Mouse (Mus musculus) kidney, postnatal 0 days (tissue): ENCODE data around the gene Nprl3. TPM values are rescaled to one million over a fixed set of nuclear protein-coding genes. Genes with fewer than 3 reads are reported as not detected.

Source experiments
- ATAC-seq: fragments of 200-750 bp; cut with Nextera tagmentation; replicated peaks from 2 replicates; pipeline ENCODE4 v1.8.0; 2017; ENCODE audit warnings: low read depth, moderate number of reproducible peaks, moderate TSS enrichment, moderate library complexity; ENCODE audit not compliant: low FRiP score
- DNase-seq: peaks from one replicate; pipeline ENCODE4 v3.0.0-alpha.2; 2016; ENCODE audit warnings: low spot score
- H3K27ac ChIP-seq: fragments of 300-500 bp; sonication (generic); 2 replicates; pipeline ENCODE4 v1.5.1; 2014; ENCODE audit warnings: mild to moderate bottlenecking
- H3K27me3 ChIP-seq: fragments of 300-500 bp; sonication (generic); 2 replicates; pipeline ENCODE4 v1.6.1; 2014; ENCODE audit warnings: low read length, mixed read lengths; ENCODE audit not compliant: insufficient read depth
- H3K36me3 ChIP-seq: fragments of 300-500 bp; sonication (generic); 2 replicates; pipeline ENCODE4 v1.6.1; 2014; ENCODE audit warnings: low read length, mixed read lengths; ENCODE audit not compliant: insufficient read depth
- H3K4me1 ChIP-seq: fragments of 300-500 bp; sonication (generic); replicated peaks from 2 replicates; pipeline ENCODE4 v1.6.1; 2014; ENCODE audit warnings: antibody characterized with exemption, low read length, mixed read lengths; ENCODE audit not compliant: insufficient read depth
- H3K4me2 ChIP-seq: fragments of 300-500 bp; sonication (generic); 2 replicates; pipeline ENCODE4 v1.6.1; 2014; ENCODE audit warnings: mild to moderate bottlenecking, low read length, moderate library complexity, mixed read lengths
- H3K4me3 ChIP-seq: fragments of 300-500 bp; sonication (generic); replicated peaks from 2 replicates; pipeline ENCODE4 v1.5.1; 2014; ENCODE audit warnings: low read depth, low read length
- H3K9ac ChIP-seq: fragments of 300-500 bp; sonication (generic); 2 replicates; pipeline ENCODE4 v1.6.1; 2014; ENCODE audit warnings: low read depth, low read length
- H3K9me3 ChIP-seq: fragments of 300-500 bp; sonication (generic); replicated peaks from 2 replicates; pipeline ENCODE4 v1.6.1; 2016; ENCODE audit warnings: low read length, inconsistent platforms, mixed read lengths
- CTCF ChIP-seq: IDR thresholded peaks from 2 replicates; pipeline ENCODE4 v1.5.1; 2016; ENCODE audit warnings: antibody characterized with exemption, low read depth, mild to moderate bottlenecking, moderate library complexity
- WGBS: fragments of 180-500 bp; shearing (Covaris S2); extraction: QIAGEN DNeasy Blood & Tissue Kit; methylation state at CpG from one replicate; pipeline ENCODE4 v1.1.7; 2014; 5-methylcytosine and 5-hydroxymethylcytosine counted together
- polyA plus RNA-seq: library from polyadenylated mRNA; unstranded; fragments of >200 nt; fragmentation: Nextera tagmentation; extraction: Ambion mirVana; gene quantifications from 2 replicates; pipeline ENCODE4 v1.2.1, GENCODE M21; 2015

Nprl3 gene
- polyA plus RNA-seq, 1 experiment from 2014 or later, result 36.9 TPM

- no peak for DNase-seq
- Histone ChIP-seq H3K9me3 (no peaks in the 10 kb centered on the region), H3K9ac (no peak overlapping the region), H3K4me1 (0 out of 2 replicates have a peak, but pooled peaks cover 3% of the 10 kb centered on the region), H3K27ac (no peak overlapping the region), H3K4me2 (no peak overlapping the region), H3K36me3 (peaks cover 42% of the 10 kb centered on the region), H3K27me3 (no peaks in the 10 kb centered on the region), H3K4me3 (no peak overlapping the region)
- TF ChIP-seq CTCF, result no peak
- WGBS, result 89% methylated on average over 3 of the region's 3 CpGs
- ATAC-seq, result no peak
These were observed 33.6 kb downstream of the Nprl3 start for GRCm38 (mm10) chr11:32233895-32234294.

- Histone ChIP-seq H3K4me3 (no peak overlapping the region), H3K27me3 (no peaks in the 10 kb centered on the region), H3K4me2 (no peak overlapping the region), H3K36me3 (peaks cover 42% of the 10 kb centered on the region), H3K9ac (no peak overlapping the region), H3K4me1 (0 out of 2 replicates have a peak, but pooled peaks cover 3% of the 10 kb centered on the region), H3K9me3 (no peaks in the 10 kb centered on the region), H3K27ac (no peak overlapping the region; the same call in 1 of the 2 replicates)
- DNase-seq (peak; percentile 56), ATAC-seq (0 out of 2 replicates have a peak, but pooled peaks have one; percentile 41)
- WGBS, result 79% methylated on average over 10 of the region's 10 CpGs
- TF ChIP-seq CTCF, result no peak
These were observed 34.7 kb downstream of the Nprl3 start for GRCm38 (mm10) chr11:32232848-32233247.

GRCm38 (mm10) chr11:32231125-32231524 lies 36.4 kb downstream of the Nprl3 start:
- Histone ChIP-seq H3K9me3 (no peaks in the 10 kb centered on the region), H3K9ac (no peak overlapping the region), H3K27me3 (no peaks in the 10 kb centered on the region), H3K27ac (no peak overlapping the region), H3K4me1 (0 out of 2 replicates have a peak, but pooled peaks cover 3% of the 10 kb centered on the region), H3K4me2 (no peak overlapping the region), H3K4me3 (no peak overlapping the region), H3K36me3 (peaks cover 42% of the 10 kb centered on the region)
- 87% methylated on average over 2 of the region's 2 CpGs for WGBS
- no peak for TF ChIP-seq CTCF
- ATAC-seq, result no peak
- DNase-seq, result no peak

- no peaks in the 10 kb centered on the region for H3K27me3 ChIP-seq
- peak; percentile 7; the same call in 1 of the 2 replicates for TF ChIP-seq CTCF
- peaks cover 10% of the 10 kb centered on the region; the same call in 1 of the 2 replicates for H3K4me1 ChIP-seq
- DNase-seq, result no peak
- no peak overlapping the region for H3K27ac ChIP-seq
- H3K4me3 ChIP-seq, result no peak overlapping the region
- no peak overlapping the region for H3K4me2 ChIP-seq
- WGBS, result 79% methylated on average over 4 of the region's 4 CpGs
- no peaks in the 10 kb centered on the region for H3K9me3 ChIP-seq
- no peak overlapping the region for H3K9ac ChIP-seq
- H3K36me3 ChIP-seq, result peaks cover 40% of the 10 kb centered on the region
- ATAC-seq, result no peak
These were observed 37.3 kb downstream of the Nprl3 start for GRCm38 (mm10) chr11:32230220-32230619.

- peaks cover 26% of the 10 kb centered on the region; the same call in 1 of the 2 replicates for H3K36me3 ChIP-seq
- H3K4me1 ChIP-seq, result peaks cover 16% of the 10 kb centered on the region
- ATAC-seq (no peak), DNase-seq (no peak)
- H3K27me3 ChIP-seq, result no peaks in the 10 kb centered on the region
- H3K9me3 ChIP-seq, result no peaks in the 10 kb centered on the region
- no peak overlapping the region for H3K4me2 ChIP-seq
- TF ChIP-seq CTCF, result no peak
- 93% methylated on average over 3 of the region's 3 CpGs for WGBS
- H3K27ac ChIP-seq, result no peak overlapping the region
- H3K9ac ChIP-seq, result no peak overlapping the region
- no peak overlapping the region for H3K4me3 ChIP-seq
These were observed 39.1 kb downstream of the Nprl3 start for GRCm38 (mm10) chr11:32228292-32228845.

- H3K4me1 ChIP-seq, result peaks cover 22% of the 10 kb centered on the region
- no peak overlapping the region for H3K4me3 ChIP-seq
- no peak overlapping the region for H3K9ac ChIP-seq
- peak overlapping the region; percentile 87 for H3K4me2 ChIP-seq
- no peak for TF ChIP-seq CTCF
- no peaks in the 10 kb centered on the region for H3K27me3 ChIP-seq
- no peaks in the 10 kb centered on the region for H3K9me3 ChIP-seq
- no peak for DNase-seq
- no peak overlapping the region for H3K27ac ChIP-seq
- H3K36me3 ChIP-seq, result peaks cover 21% of the 10 kb centered on the region; the same call in 1 of the 2 replicates
- ATAC-seq, result no peak
- WGBS, result 82% methylated on average over 9 of the region's 9 CpGs
These were observed 40.0 kb downstream of the Nprl3 start for GRCm38 (mm10) chr11:32227555-32227954.
